Mouse (Mus musculus): ENCODE results near the gene Pou6f1.
"Not testable (repeated sequence)": the region's sequence is repeated elsewhere in the genome, so short reads cannot be mapped to it uniquely, and the experiment has no call there.

Gene Pou6f1

GRCm38 (mm10) chr15:100599276-100600046 is at the start of gene Pou6f1:
TSS of gene Pou6f1 (minus strand) at chr15:100599984.
- peak; percentile 68 for DNase-seq

DNA sequence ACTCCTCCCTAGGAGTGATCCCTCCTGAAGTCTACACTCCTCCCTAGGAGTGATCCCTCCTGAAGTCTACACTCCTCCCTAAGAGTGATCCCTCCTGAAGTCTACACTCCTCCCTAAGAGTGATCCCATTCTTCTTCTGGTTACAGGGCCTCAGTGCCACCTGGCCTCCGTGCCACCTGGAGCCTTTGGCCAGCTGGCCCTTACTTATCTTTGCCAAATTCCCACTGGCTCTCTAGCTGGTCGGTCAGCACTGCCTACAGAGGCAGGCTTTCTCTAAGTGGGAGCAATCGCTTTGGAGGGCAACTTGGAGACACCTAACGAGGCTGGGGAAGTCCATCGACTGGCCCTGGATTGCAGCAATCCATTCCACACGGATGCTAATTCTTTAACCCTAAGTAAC is 46.4 kb upstream of the Pou6f1 start:
- DNase-seq: peak; percentile 84

DNA sequence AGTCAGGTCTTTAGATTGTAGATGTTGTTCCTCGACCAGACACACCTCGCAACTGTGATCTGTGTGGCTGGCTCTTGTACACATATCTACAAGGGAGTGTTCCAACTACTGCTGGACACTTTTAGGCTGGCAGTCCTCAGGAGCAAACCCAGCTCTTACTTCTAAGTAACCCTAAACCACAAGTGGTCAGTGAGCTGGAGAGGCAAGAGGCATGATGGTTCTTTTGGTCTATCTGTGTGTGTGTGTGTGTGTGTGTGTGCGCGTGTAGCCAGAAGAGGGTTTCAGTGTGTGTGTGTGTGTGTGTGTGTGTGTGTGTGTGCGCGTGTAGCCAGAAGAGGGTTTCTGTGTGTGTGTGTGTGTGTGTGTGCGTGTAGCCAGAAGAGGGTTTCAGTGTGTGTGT is 42.7 kb upstream of the Pou6f1 start:
- no peak for DNase-seq

DNA sequence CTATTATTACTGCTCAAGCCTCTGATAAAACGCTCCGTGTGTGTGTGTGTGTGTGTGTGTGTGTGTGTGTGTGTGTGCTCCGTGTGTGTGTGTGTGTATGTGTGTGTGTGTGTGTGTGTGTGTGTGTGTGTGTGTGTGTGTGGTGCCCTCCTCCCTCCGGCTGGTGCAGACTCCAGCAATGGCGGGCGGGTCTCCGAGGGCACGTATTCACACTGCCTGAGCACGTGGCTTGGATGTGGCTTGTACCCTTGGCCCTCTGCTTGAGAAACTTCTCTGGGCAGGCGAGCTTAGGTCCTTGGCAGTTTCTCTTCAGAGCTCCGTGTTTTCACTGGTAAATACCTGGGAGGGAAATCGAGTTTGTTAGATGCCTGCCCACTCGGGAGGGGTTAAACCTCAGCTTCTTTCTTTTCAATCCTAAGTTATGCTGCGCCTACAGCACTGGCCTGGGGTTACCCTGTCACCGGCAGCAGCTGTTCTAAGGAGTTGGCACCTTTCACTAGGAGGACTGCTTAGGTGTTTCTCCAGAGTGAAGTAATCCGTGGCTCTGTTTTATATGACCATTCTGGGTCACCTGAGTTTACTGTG is 41.5 kb upstream of the Pou6f1 start:
- no peak for DNase-seq

- no peak for DNase-seq
Measured at GRCm38 (mm10) chr15:100639972-100640750, 40.4 kb upstream of the Pou6f1 start.

DNA sequence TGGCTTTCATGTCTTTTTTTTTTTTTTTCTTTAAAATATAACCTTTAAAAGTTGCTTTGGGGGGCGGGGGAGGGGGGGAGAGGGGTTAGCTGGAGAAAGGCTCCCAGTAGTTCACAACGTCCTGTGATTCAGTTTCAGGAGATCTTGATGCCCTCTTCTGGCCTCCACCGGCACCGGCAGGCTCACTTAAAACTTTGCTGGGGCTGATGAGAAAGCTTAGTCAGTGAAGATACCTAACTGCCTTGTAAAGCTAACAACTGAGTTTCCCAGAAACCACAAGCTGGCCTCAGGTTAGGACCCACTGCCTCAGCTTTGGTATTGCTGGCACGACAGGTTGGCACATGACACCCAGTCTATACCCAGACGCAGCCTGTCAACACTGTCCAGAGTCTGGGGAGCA is 37.9 kb upstream of the Pou6f1 start:
- DNase-seq: no peak

DNA sequence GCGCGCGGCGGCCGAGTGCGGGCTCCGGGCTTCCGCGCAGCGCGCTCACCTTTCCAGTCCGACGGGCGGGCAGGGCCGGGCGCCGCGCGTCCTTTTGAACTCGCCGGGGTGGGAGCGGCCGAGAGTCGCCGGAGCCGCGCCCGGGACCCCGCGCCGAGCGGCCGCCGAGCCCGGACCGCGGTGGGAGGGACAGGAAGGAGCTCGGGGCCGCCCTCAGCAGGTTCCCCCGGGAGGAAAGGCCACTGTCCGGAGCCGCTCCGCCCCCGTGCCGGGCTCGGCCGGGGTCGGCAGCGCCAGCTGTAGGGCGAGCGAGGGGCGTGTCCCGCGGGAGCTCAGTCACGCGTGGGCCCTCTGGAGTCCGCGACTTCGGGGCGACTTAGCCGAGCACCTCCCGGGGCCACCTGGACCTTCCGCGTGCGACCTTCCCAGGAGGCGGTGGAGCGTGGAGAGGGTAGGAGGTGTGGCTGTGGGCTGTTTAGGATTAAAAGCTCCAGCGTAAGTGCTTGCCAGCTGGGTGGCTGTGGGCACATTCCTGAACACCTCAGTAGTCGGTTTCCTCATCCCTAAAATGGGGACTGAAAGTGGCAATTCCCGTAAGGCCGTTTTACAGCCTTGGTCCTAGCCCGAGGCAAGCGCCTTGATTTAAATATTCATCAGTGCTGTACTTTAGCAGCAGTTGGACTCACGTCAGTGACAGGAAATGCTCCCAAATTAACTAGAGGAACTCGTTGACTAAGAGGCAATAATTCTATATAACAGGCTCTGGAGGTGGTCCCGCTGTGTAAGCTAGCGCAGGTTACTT is 37.1 kb upstream of the Pou6f1 start, which contains the start of gene Smagp:
Smagp (minus strand) TSS at position 241 of the 802 bp plus-strand sequence.
- DNase-seq: no peak

DNA sequence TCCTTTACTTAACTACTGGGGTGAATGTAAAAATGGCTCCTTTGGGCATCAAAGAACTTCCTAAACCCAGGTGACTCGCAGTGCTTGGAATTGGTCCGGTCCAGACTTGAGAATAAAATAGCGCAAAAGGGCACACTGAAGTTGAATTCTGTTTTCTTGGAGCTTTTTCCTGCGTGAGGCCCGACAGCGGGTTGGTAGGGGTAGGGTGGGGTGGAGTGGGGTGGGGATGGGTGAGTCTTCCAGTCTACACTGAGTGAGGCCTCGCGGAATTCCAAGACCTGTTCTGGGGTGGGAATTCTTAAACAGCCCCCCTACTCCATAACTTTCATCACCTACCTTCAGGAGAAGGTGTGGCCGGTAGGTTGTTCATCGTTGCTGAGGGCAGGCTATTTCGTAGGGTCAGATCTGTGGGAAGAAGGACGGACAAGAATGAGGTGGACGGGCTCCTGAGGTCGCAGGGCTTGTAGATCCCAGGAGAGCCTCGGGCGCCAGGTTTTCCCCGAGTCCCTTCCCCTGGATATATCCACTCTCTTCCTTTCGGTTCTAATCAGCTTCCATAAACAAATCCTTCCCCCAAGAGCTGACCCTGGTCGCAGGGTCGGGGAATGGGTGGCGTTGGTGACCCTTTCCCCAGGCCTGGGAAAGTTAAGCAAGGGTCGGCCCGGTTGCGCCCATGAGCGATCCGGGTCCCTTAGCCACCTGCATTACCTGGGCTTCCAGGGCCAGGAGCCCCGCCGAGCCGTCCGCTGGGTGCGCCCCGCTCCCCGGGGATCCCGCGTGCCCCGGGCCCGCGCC is 36.3 kb upstream of the Pou6f1 start:
- no peak for DNase-seq

DNA sequence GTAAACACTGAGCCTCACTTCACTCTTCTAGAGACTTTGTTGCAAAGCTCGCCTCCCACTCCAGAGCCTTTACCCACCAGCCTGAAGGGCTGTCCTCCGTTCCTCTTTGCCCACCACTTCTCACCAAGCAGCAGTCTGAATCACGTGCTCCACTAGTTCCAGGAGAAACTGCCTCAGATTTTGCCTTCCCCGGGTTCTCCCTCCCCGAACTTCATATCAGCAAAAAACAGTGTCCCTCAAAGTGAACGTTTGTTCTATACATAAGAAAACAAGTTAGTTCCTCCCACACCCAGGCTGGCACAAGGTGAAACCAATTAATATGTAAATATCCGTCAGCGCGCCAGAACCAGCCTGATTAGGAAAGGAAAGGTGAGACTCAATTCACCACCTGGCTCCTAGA is 35.5 kb upstream of the Pou6f1 start:
- DNase-seq: no peak

DNA sequence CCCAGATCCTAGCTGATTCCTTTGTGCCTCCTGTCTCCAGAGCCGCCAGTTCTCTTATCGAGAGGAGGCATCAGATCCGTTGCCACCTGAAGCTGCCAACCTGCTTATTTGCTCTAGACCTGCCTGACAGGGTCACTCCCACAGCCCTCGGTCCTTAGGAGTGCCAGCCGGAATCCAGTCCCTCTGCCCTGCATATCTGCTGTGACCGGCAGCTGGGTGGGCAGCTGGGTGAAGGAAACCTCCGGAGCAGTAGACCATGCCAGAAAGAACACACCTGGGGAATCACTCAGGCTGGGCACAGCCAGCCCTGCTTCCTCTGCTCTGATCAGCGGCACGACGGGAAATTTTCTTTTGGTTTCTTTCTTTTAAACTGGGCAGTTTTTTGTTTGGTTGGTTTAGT is 33.6 kb upstream of the Pou6f1 start:
- DNase-seq: no peak

DNA sequence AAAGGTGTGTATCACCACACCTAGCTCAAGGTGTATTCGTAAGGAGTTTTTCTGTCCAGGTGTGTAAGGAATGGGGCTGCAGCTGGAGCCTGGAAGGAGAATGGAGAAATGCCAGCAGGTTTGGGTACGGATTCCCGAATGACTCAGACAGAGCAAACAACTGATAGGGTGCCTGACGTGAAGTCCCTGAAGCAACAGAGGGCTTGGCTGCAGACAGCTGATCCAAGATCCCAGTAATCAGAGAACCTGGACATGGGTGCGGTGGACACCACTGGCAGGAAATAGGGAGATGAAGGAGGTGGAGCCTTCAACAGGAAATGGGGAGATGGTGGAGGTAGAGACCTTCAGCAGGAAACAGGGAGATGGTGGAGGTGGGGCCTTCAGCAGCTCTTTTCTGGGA is 32.5 kb upstream of the Pou6f1 start:
- DNase-seq: no peak

DNA sequence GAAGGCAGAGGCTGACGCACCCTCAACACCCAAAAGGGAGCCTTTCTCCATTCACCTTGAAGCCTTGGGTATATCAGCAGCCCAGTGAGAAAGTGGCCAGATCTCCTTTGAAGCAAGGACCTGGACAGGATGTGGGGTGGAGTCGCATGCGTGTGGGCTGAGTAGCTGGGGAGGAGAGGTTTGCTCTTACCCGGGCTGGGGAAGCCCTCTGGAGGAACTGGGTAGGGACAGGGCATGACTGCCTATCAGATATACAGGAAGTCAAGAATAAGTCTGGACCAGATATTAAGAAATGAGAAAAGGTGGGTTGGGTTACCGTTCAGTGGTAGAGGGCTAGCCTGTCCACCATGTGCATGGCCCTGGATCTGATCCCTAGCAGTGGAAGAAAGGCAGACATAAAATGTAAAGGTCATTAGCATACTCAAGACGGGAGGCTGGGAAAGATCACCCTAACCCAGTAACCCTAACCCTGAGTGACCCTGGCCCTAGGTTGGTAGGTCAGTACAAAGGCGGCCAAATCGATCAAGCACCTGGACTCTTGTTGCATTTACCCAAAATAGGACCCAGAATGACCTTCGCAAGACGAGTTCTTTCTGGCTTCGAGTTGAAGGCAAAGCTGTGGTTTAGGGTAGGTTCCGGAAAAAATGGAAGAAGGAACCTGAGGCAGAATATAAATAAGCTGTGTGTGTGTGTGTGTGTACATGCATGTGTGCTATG is 31.8 kb upstream of the Pou6f1 start:
- no peak for DNase-seq

GRCm38 (mm10) chr15:100630126-100630525 is 30.3 kb upstream of the Pou6f1 start:
- no peak for DNase-seq

GRCm38 (mm10) chr15:100628797-100629196 is 29.0 kb upstream of the Pou6f1 start:
- DNase-seq: no peak

DNA sequence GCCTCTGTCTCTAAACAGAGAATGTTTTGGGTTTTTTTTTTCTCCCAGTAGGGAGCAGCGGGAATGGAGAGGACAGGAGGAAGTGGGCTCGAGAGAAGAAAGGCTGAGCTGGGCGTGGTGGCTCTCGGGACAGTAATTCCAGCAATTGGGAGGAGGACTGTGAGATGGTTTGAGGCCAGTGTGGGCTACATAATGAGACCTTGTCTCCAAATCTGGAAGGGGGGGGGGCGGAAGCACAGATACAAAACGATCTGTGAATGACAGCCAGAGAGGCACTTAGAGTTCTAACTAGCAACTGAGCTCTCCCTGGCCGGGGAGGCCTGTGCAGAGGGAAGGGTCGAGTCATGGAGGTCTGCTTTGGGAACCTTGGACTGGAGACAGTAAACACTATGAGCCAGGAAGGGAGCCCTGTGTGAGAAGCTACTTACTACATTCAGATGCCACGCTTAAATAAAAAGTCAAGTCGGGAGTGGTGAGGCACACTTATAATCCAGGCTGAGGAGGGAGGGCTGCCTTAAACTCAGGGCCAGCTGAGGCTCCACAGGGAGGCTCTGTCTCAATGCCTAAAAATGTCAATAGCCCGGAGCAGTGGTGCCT is 28.1 kb upstream of the Pou6f1 start:
- DNase-seq: no peak

DNA sequence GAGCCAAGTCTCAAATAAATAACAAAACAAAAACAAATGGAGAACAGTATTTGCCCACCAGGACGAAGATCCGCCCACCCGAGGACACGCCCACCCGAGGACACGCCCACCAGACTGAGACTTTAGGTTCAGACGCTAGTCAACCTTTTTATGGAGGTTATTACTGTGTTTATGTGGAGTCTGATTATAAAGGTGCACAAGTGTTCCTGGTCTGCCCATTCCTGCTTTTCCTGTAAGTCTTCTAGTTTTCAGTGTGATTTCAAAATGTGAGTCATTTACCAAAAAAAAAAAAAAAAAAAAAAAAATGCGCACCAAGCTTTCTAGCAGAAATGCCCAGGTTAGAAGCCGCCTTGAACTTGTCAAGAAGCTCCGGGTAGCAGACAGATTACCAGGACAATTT is 27.5 kb upstream of the Pou6f1 start:
- no peak for DNase-seq

DNA sequence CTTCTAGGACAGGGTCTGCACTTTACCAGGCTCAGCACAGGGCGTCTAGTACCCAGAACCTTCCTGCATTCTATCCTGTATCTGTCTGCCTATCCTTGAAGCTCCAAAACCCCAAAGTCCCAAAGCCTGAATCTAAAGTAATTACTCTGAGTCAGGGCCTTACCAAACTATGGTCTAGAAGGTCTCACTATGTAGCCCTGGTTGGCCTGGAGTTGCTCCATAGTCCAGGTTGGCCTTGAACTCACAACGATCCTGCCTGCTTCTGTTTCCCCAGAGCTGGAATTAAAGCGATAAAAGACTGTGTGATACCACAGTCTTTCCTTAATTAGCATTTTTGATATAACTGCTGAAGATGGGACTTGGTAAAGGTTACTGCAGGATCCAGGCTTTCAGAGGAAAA is 24.7 kb upstream of the Pou6f1 start:
- DNase-seq: no peak

GRCm38 (mm10) chr15:100623754-100624153 is 24.0 kb upstream of the Pou6f1 start:
- DNase-seq: no peak

GRCm38 (mm10) chr15:100622164-100622563 is 22.4 kb upstream of the Pou6f1 start:
- no peak for DNase-seq

DNA sequence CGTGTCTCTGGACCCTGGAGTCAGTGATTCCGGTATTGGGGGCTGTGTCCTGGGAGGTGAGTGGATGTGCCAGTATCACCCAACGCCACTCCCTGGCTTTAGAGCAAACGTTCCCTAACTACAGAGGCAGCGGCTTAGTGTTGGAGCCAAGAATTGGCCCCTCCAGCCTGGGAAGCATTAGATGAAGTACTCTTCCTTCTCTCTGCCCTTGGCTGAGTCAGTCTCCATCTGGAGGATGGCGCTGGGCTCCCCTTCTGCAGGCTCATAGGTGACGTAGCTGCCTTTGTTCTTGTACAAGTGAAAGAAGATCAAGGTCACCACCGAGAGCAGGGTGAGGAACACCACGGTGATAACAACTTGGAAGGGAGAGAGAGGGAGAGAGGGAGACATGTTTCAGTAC is 21.9 kb upstream of the Pou6f1 start:
- not testable (repeated sequence) for DNase-seq

GRCm38 (mm10) chr15:100619200-100619599 is 19.4 kb upstream of the Pou6f1 start:
- DNase-seq: no peak
